In genomic region chr15:78546060-78546459, GRCm38 (mm10) we compare ENCODE assay signal across 20 mouse cellular contexts. TPM values are rescaled to one million over a fixed set of nuclear protein-coding genes. Genes with fewer than 3 reads are reported as not detected.
"Had no signal": no experiment of that assay in that cellular context is flagged by ENCODE, and none has a peak within 500 bp of the region (broad histone marks: within the 10 kb centered on the region; RNA-seq: fewer than 3 reads in every experiment).

No protein-coding gene starts in this region.

- ATAC-seq: liver, postnatal 0 days; lung, postnatal 0 days; midbrain, embryonic 16.5 days had no signal

- H3K4me3 ChIP-seq: lung, embryonic 15.5 days; megakaryocyte, embryonic 14.5 days; midbrain, embryonic 12.5 days; neural tube, embryonic 12.5 days; stomach, embryonic 15.5 days had no signal

- DNase-seq: liver, postnatal 0 days; lung, adult 2 months; lung, postnatal 14 days; lung, postnatal 36 days; midbrain, embryonic 14.5 days; right cerebral cortex, postnatal 14 days; thymus, adult 2 months; thymus, postnatal 25 days; thymus, postnatal 4 days had no signal

- H3K9ac ChIP-seq: liver, postnatal 0 days; lung, embryonic 15.5 days; midbrain, embryonic 12.5 days; neural tube, embryonic 12.5 days; stomach, embryonic 15.5 days had no signal

- H3K9me3 ChIP-seq: lung, embryonic 15.5 days; stomach, embryonic 15.5 days had no signal

- H3K4me2 ChIP-seq: lung, embryonic 15.5 days; midbrain, embryonic 12.5 days; neural tube, embryonic 12.5 days; stomach, embryonic 15.5 days had no signal

- H3K27me3 ChIP-seq: neural tube, embryonic 12.5 days had no signal

- H3K36me3 ChIP-seq: lung, embryonic 15.5 days; midbrain, embryonic 12.5 days; neural tube, embryonic 12.5 days; stomach, embryonic 15.5 days had no signal

- H3K27ac ChIP-seq: lung, embryonic 15.5 days; macrophage; midbrain, embryonic 12.5 days; neural tube, embryonic 12.5 days; stomach, embryonic 15.5 days; stomach, postnatal 0 days had no signal

RNA-seq across cellular contexts. Expression of gene Sstr3, which starts 1.6 kb away (rescaled TPM):
- total RNA-seq: megakaryocyte progenitor cell, adult 5-6 weeks; neutrophil, adult 5-6 weeks had no signal
- polyA plus RNA-seq: liver, postnatal 0 days; lung, embryonic 15.5 days; macrophage had no signal

RNA-seq across cellular contexts. Expression of gene Il2rb, which starts 51.0 kb away (rescaled TPM):
- polyA plus RNA-seq: midbrain, embryonic 12.5 days; neural tube, embryonic 12.5 days had no signal
